Mouse (Mus musculus) liver, adult 2 months (tissue): ENCODE results near the gene Fry.

Experiments used
- CTCF ChIP-seq: fragments of 200-500 bp; IDR thresholded peaks from 2 replicates; pipeline ENCODE4 v1.5.1; 2011; ENCODE audit warnings: low read depth, low read length, control low read depth
- POLR2A ChIP-seq: fragments of 200-500 bp; IDR thresholded peaks from 2 replicates; pipeline ENCODE4 v1.6.1; 2011; ENCODE audit warnings: low read length, control low read depth; ENCODE audit not compliant: insufficient read depth; ENCODE audit errors: extremely low read depth

DNA sequence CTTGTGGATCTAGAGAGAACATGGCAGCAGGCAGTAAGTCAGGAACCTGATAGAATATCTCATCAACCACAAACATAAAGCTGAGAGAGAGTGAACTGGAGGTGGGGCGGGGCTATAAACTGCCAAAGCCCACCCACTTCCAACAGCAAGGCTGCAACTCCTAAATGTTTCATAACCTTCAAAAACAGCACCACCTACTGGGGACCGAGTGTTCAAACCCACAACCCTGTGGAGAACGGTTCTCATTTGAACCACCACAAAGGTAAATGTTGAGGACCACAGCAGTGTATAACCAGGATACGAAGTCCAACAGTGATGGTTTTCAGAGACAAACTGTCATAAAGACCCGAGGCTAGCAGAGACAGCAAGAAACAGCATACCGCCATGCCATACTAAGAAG is 196.1 kb downstream of the Fry start:
- TF ChIP-seq CTCF (no peak), POLR2A (no peak)
